Mouse (Mus musculus) limb, embryonic 15.5 days (tissue): ENCODE measurements around the gene Ulk3. TPM values are rescaled to one million over a fixed set of nuclear protein-coding genes. Genes with fewer than 3 reads are reported as not detected.

ENCODE experiments used
- ATAC-seq: fragments of 200-750 bp; cut with Nextera tagmentation; 2 replicates; pipeline ENCODE4 v1.8.0; 2017; ENCODE audit warnings: low read depth, moderate TSS enrichment; ENCODE audit not compliant: insufficient number of reproducible peaks, low FRiP score, low TSS enrichment
- H3K27ac ChIP-seq: fragments of 300-500 bp; sonication (generic); 2 replicates; pipeline ENCODE4 v1.5.1; 2015; ENCODE audit warnings: moderate library complexity, mild to moderate bottlenecking, inconsistent platforms
- H3K27me3 ChIP-seq: fragments of 300-500 bp; sonication (generic); 2 replicates; pipeline ENCODE4 v1.6.1; 2015; ENCODE audit warnings: inconsistent platforms
- H3K36me3 ChIP-seq: fragments of 300-500 bp; sonication (generic); 2 replicates; pipeline ENCODE4 v1.6.1; 2015; ENCODE audit warnings: inconsistent platforms
- H3K4me1 ChIP-seq: fragments of 300-500 bp; sonication (generic); 2 replicates; pipeline ENCODE4 v1.6.1; 2015; ENCODE audit warnings: inconsistent platforms
- H3K4me2 ChIP-seq: fragments of 300-500 bp; sonication (generic); 2 replicates; pipeline ENCODE4 v1.6.1; 2015; ENCODE audit warnings: mild to moderate bottlenecking, inconsistent platforms
- H3K4me3 ChIP-seq: fragments of 300-500 bp; sonication (generic); 2 replicates; pipeline ENCODE4 v1.5.1; 2015; ENCODE audit warnings: mild to moderate bottlenecking, inconsistent platforms
- H3K9ac ChIP-seq: fragments of 300-500 bp; sonication (generic); 2 replicates; pipeline ENCODE4 v1.6.1; 2015; ENCODE audit warnings: inconsistent platforms
- H3K9me3 ChIP-seq: fragments of 300-500 bp; sonication (generic); 2 replicates; pipeline ENCODE4 v1.6.1; 2016; ENCODE audit warnings: inconsistent platforms
- WGBS: fragments of 180-500 bp; shearing (Covaris S2); methylation state at CpG from one replicate; pipeline ENCODE4 v1.1.7; 2015; 5-methylcytosine and 5-hydroxymethylcytosine counted together
- polyA plus RNA-seq: library from polyadenylated mRNA; unstranded; fragments of >200 nt; fragmentation: Nextera tagmentation; extraction: Ambion mirVana; gene quantifications from 2 replicates; pipeline ENCODE4 v1.2.1, GENCODE M21; 2015

The Ulk3 gene
- polyA plus RNA-seq, 1 experiment from 2014 or later: 23.2 TPM

GRCm38 (mm10) chr9:57624295-57624694, 35.0 kb downstream of the Ulk3 start:
- H3K4me2 ChIP-seq: no peak overlapping the region
- no peak for ATAC-seq
- WGBS: 83% methylated on average over 7 of the region's 7 CpGs
- no peak overlapping the region for H3K4me3 ChIP-seq
- no peak overlapping the region for H3K9ac ChIP-seq
- no peaks in the 10 kb centered on the region for H3K27me3 ChIP-seq
- H3K27ac ChIP-seq: no peak overlapping the region
- 0 out of 2 replicates have a peak, but pooled peaks cover 2% of the 10 kb centered on the region for H3K4me1 ChIP-seq
- no peaks in the 10 kb centered on the region for H3K9me3 ChIP-seq
- H3K36me3 ChIP-seq: peaks cover 52% of the 10 kb centered on the region

- Histone ChIP-seq H3K4me3 (no peak overlapping the region), H3K9ac (no peak overlapping the region), H3K36me3 (peaks cover 67% of the 10 kb centered on the region), H3K27me3 (no peaks in the 10 kb centered on the region), H3K9me3 (no peaks in the 10 kb centered on the region), H3K4me1 (0 out of 2 replicates have a peak, but pooled peaks cover 2% of the 10 kb centered on the region), H3K4me2 (no peak overlapping the region), H3K27ac (no peak overlapping the region)
- WGBS: 78% methylated on average over 15 of the region's 15 CpGs
- ATAC-seq: no peak
Observed at GRCm38 (mm10) chr9:57625674-57626500, 36.6 kb downstream of the Ulk3 start.

- Histone ChIP-seq H3K27me3 (no peaks in the 10 kb centered on the region), H3K4me3 (no peak overlapping the region), H3K9me3 (no peaks in the 10 kb centered on the region), H3K4me2 (no peak overlapping the region), H3K36me3 (peaks cover 75% of the 10 kb centered on the region), H3K4me1 (0 out of 2 replicates have a peak, but pooled peaks cover 6% of the 10 kb centered on the region), H3K27ac (no peak overlapping the region), H3K9ac (no peak overlapping the region)
- WGBS: 90% methylated on average over 17 of the region's 17 CpGs
- no peak for ATAC-seq
Observed at GRCm38 (mm10) chr9:57627191-57627590, 37.9 kb downstream of the Ulk3 start.

GRCm38 (mm10) chr9:57627892-57628291, 38.6 kb downstream of the Ulk3 start:
- Histone ChIP-seq H3K4me1 (0 out of 2 replicates have a peak, but pooled peaks cover 6% of the 10 kb centered on the region), H3K27me3 (no peaks in the 10 kb centered on the region), H3K9me3 (no peaks in the 10 kb centered on the region), H3K36me3 (peaks cover 75% of the 10 kb centered on the region), H3K9ac (no peak overlapping the region), H3K27ac (no peak overlapping the region), H3K4me2 (no peak overlapping the region), H3K4me3 (no peak overlapping the region)
- WGBS: 88% methylated on average over 11 of the region's 11 CpGs
- no peak for ATAC-seq

- Histone ChIP-seq H3K4me1 (peaks cover 11% of the 10 kb centered on the region), H3K4me3 (no peak overlapping the region), H3K27ac (no peak overlapping the region), H3K4me2 (no peak overlapping the region), H3K9ac (no peak overlapping the region), H3K36me3 (peaks cover 75% of the 10 kb centered on the region), H3K27me3 (no peaks in the 10 kb centered on the region), H3K9me3 (no peaks in the 10 kb centered on the region)
- ATAC-seq: no peak
- WGBS: 90% methylated on average over 12 of the region's 12 CpGs
Observed at GRCm38 (mm10) chr9:57628717-57629116, 39.5 kb downstream of the Ulk3 start.

- Histone ChIP-seq H3K9me3 (no peaks in the 10 kb centered on the region), H3K4me2 (no peak overlapping the region), H3K27ac (no peak overlapping the region), H3K4me3 (no peak overlapping the region), H3K4me1 (peaks cover 15% of the 10 kb centered on the region), H3K9ac (no peak overlapping the region), H3K27me3 (no peaks in the 10 kb centered on the region), H3K36me3 (peaks cover 72% of the 10 kb centered on the region)
- peak; percentile 31; the same call in 1 of the 2 replicates for ATAC-seq
- WGBS: 64% methylated on average over 14 of the region's 14 CpGs
Observed at GRCm38 (mm10) chr9:57629118-57629874, 40.0 kb downstream of the Ulk3 start.

- H3K27ac ChIP-seq: no peak overlapping the region
- H3K4me1 ChIP-seq: peaks cover 34% of the 10 kb centered on the region
- H3K9me3 ChIP-seq: no peaks in the 10 kb centered on the region
- H3K27me3 ChIP-seq: no peaks in the 10 kb centered on the region
- no peak overlapping the region for H3K4me2 ChIP-seq
- ATAC-seq: no peak
- WGBS: 38% methylated on average over 4 of the region's 4 CpGs
- H3K36me3 ChIP-seq: peaks cover 30% of the 10 kb centered on the region
- H3K9ac ChIP-seq: no peak overlapping the region
- no peak overlapping the region for H3K4me3 ChIP-seq
Observed at GRCm38 (mm10) chr9:57633481-57634024, 44.3 kb downstream of the Ulk3 start.

- Histone ChIP-seq H3K9me3 (no peaks in the 10 kb centered on the region), H3K9ac (no peak overlapping the region), H3K27me3 (no peaks in the 10 kb centered on the region), H3K36me3 (peaks cover 10% of the 10 kb centered on the region; the same call in 1 of the 2 replicates), H3K4me1 (peaks cover 65% of the 10 kb centered on the region), H3K4me3 (no peak overlapping the region), H3K27ac (peak overlapping the region; percentile 88), H3K4me2 (0 out of 2 replicates have a peak overlapping the region, but pooled peaks have one; percentile 26)
- WGBS: 55% methylated on average over 3 of the region's 3 CpGs
- ATAC-seq: 0 out of 2 replicates have a peak, but pooled peaks have one; percentile 12
Observed at GRCm38 (mm10) chr9:57637272-57637671, 48.0 kb downstream of the Ulk3 start.

GRCm38 (mm10) chr9:57637741-57638322, 48.6 kb downstream of the Ulk3 start:
- H3K9me3 ChIP-seq: no peaks in the 10 kb centered on the region
- H3K9ac ChIP-seq: no peak overlapping the region
- peak overlapping the region; percentile 26 for H3K4me2 ChIP-seq
- no peak overlapping the region for H3K4me3 ChIP-seq
- H3K4me1 ChIP-seq: peaks cover 70% of the 10 kb centered on the region
- 23% methylated on average over 6 of the region's 6 CpGs for WGBS
- no peaks in the 10 kb centered on the region for H3K27me3 ChIP-seq
- H3K27ac ChIP-seq: peak overlapping the region; percentile 88
- ATAC-seq: peak; percentile 40; the same call in 1 of the 2 replicates
- H3K36me3 ChIP-seq: peaks cover 11% of the 10 kb centered on the region; the same call in 1 of the 2 replicates

GRCm38 (mm10) chr9:57638651-57639459, 49.6 kb downstream of the Ulk3 start:
- ATAC-seq: no peak

More at GRCm38 (mm10) chr9:57638651-57639459, 49.6 kb downstream of the Ulk3 start:
- Histone ChIP-seq H3K4me2 (peak overlapping the region; percentile 26), H3K4me3 (no peak overlapping the region; the same call in 1 of the 2 replicates), H3K9ac (no peak overlapping the region; the same call in 1 of the 2 replicates), H3K4me1 (peaks cover 74% of the 10 kb centered on the region), H3K36me3 (peaks cover 11% of the 10 kb centered on the region; the same call in 1 of the 2 replicates), H3K9me3 (no peaks in the 10 kb centered on the region), H3K27ac (peak overlapping the region; percentile 88), H3K27me3 (no peaks in the 10 kb centered on the region)
- 16% methylated on average over 8 of the region's 8 CpGs for WGBS
